In the genomic region with DNA sequence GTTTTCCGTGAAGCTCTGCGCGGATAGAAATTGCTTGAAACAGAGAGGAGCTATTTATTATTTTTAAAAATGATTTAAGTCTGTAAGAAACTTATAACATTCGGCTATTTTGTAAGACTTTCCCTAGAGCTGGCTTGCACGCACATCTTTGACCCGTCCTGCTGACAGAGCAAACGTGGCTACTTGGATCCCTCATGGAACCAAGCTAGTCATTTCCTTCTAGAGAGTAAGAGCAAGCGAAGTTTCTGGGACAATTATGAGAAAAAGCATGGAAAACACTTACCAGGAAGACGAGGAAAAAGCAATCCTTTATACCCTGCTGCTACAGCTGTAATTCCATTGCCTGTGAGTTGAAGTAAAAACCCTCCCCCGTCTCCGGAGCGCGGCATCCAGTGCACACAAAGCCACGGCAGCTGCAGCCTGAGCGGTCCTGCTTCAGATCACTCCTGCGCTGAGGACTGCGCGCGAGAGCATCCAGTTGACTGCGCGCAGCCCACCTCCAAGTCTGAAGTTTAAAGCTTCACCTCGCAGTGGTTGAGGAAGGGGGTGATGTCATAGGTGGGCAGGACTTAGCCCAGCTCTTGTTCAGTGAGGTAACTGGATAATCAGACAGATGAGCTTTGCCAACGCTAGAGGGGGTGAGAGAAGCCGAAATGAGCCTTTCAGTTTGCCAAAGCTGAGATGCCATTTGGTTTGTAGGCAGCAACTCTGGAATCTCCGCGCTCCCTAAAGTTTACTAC, we compare ENCODE assay signal across 8 mouse cellular contexts. TPM values are rescaled to one million over a fixed set of nuclear protein-coding genes. Genes with fewer than 3 reads are reported as not detected.
DNase-seq lines count a peak whose midpoint lies in the region; ATAC-seq lines count a peak whose summit lies in the region.

Gene Flrt3 (minus strand): TSS at position 507 of the 740 bp plus-strand sequence.

- H3K9me3 ChIP-seq in intestine, embryonic 14.5 days (ENCODE audit: control insufficient read depth, low read length), result no peaks in the 10 kb centered on the region

- 2% methylated on average over 26 of the region's 26 CpGs for WGBS in intestine, embryonic 14.5 days

- H3K4me3 ChIP-seq in intestine, embryonic 14.5 days (ENCODE audit: low read depth, low read length), result peak within 1 kb of the TSS; percentile 77

- peak within 1 kb of the TSS; percentile 83 for H3K9ac ChIP-seq in intestine, embryonic 14.5 days (ENCODE audit: low read length)

- H3K27me3 ChIP-seq in intestine, embryonic 14.5 days (replicated peaks; ENCODE audit: control insufficient read depth, insufficient read depth, low read length), result no peaks in the 10 kb centered on the region

- peak; percentile 97 for ATAC-seq in intestine, embryonic 14.5 days (replicated peaks; ENCODE audit: low FRiP score, low TSS enrichment, low read depth)
- ATAC-seq in megakaryocyte, adult 5-6 weeks (ENCODE audit: poor library complexity, severe bottlenecking), result peak; percentile 85
- ATAC-seq in monocyte, adult 5-6 weeks (replicated peaks; ENCODE audit: insufficient number of reproducible peaks, low FRiP score, low TSS enrichment, poor library complexity, severe bottlenecking), result no peak

- H3K4me1 ChIP-seq in intestine, embryonic 14.5 days (replicated peaks; ENCODE audit: control insufficient read depth, insufficient read depth, low read length), result 0 out of 2 replicates have a peak, but pooled peaks cover 7% of the 10 kb centered on the region

- DNase-seq in adrenal gland, postnatal 10 days, result peak; percentile 88
- peak; percentile 97 for DNase-seq in embryo, embryonic 10.5 days (ENCODE audit: low spot score)
- DNase-seq in gastrocnemius, postnatal 25 days, result peak; percentile 75
- DNase-seq in intestine, embryonic 14.5 days (ENCODE audit: low spot score), result peak; percentile 88
- peak; percentile 92 to 98 for DNase-seq in left cerebral cortex, adult 9 months (ENCODE audit: low spot score in 2 of 2)
- peak; percentile 82 for DNase-seq in right cerebral cortex, postnatal 14 days

- peak within 1 kb of the TSS; percentile 88 for H3K27ac ChIP-seq in intestine, embryonic 14.5 days (ENCODE audit: low read depth)

- peak within 1 kb of the TSS; percentile 62 for H3K4me2 ChIP-seq in intestine, embryonic 14.5 days (ENCODE audit: low read length)

- no peaks in the 10 kb centered on the region for H3K36me3 ChIP-seq in intestine, embryonic 14.5 days (ENCODE audit: control insufficient read depth, insufficient read depth, low read length)

RNA-seq across cellular contexts. Expression of gene Flrt3, which starts in this region (rescaled TPM):
- total RNA-seq in adrenal gland, postnatal 10 days (2021), result 1 to 10 TPM; 5.2 to 6.7 TPM
- under 1 TPM; 0.36 to 0.51 TPM for total RNA-seq in gastrocnemius, postnatal 25 days (2021)
- polyA plus RNA-seq in intestine, embryonic 14.5 days (2014; fragmentation: Nextera tagmentation; extraction: Ambion mirVana), result 34.3 and 36.3 TPM in 2 replicates
- total RNA-seq in megakaryocyte, adult 5-6 weeks (2015), result not detected in 2 replicates
- total RNA-seq in megakaryocyte, adult 5-6 weeks (2017), result not detected in 2 replicates
- 0.29 TPM in 1 of 3 replicates, not detected in the others for total RNA-seq in monocyte, adult 5-6 weeks (2017)

Comparison
In these comparisons a context has a peak if more than half of its experiments do, and no peak if none do; other contexts are left out.
1. Peak in DNase-seq in gastrocnemius, postnatal 25 days; RNA of the gene not detected or under 1 TPM.
2. Peak in ATAC-seq in megakaryocyte, adult 5-6 weeks; RNA of the gene not detected or under 1 TPM.